Mouse (Mus musculus): ENCODE results near the gene Gtse1. TPM values are rescaled to one million over a fixed set of nuclear protein-coding genes. Genes with fewer than 3 reads are reported as not detected.

Gtse1 gene
- polyA plus RNA-seq (2014; fragmentation: Illumina TruSeq; extraction: RNeasy Lipid Tissue Mini Kit (QIAGEN cat#74804); ENCODE audit: insufficient read depth, low read depth, low replicate concordance): 0.53 TPM

DNA sequence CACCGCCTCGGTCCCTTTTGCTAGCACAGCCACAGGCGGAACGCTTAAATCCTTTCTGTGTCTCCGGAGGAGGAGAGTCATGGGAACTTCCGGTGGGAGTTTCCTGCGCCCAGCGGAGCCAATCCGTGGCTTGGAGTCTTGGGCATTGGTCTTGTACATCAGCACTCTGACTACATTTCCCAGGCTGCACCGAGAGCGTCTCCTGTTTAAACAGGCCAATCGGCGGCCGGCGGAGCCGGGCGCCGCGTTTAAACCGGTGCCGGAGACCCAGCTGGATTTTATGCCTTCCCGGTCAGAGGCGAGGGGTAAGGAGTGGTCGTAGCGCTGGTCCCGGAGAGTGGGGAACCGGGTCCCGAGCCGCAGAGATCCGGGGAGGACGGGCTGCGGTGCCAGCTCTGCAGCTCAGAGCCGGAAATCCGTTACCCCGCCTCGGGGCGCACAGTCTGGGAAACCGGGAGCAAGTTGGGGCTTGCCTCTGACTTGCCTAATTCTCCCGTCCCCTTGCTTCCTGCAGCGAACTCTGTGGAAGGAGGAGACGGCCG is at the start of gene Gtse1:
Gene Gtse1 (plus strand): TSS at position 256 of the 542 bp plus-strand sequence.

GRCm38 (mm10) chr15:85811535-85812277 is 47.8 kb upstream of the Gtse1 start, which contains the start of gene Cdpf1:
Gene Cdpf1 (minus strand): TSS chr15:85811697.

DNA sequence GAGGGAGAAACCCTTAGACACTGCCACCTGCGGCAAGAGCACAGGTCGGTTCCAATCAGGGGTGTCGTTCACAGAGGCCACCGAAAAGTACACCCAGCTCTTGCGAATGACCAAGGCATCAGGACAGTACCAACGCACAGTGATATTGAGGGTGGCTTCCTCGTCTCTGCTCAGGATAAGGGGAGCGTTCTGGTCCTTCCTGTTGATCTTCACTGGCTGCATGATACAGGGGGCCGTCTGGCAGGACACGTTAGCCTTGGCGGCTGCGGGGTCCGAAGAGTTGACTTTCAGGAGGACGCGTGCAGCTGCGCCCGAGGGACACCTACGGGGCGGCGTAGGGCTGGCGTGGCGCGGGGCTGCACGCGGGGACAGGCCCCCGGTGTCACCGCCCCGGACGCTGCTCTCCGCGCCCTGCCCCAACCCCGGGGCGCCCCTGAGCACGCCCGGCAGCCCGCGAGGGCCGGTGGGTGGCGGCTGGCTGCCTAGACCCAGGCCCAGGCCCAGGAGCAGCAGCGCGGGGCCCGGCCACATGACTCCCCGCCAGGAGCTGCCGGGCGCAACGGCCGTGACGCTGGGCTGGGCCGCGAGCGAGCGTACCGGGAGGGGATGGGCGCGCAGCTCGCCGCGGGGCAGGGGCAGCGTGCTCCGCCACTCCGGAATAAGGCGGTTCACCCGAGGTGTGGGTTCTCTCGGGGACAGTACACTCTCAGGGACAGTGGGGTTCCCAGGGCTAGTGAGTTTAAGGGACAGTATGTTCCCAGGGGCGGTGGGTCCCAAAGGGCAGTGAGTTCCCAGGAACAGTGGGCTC is 38.1 kb upstream of the Gtse1 start, which contains the start of gene Pkdrej:
Gene Pkdrej (minus strand): TSS at position 532 of the 808 bp plus-strand sequence.

GRCm38 (mm10) chr15:85831954-85832590 is 27.5 kb upstream of the Gtse1 start, which contains the start of gene Ttc38:
Gene Ttc38 (plus strand): TSS chr15:85832306.

GRCm38 (mm10) chr15:85878848-85879497 is 19.4 kb downstream of the Gtse1 start, which contains the start of gene Trmu:
Gene Trmu (plus strand): TSS chr15:85879312.

Other genes starting within 250 kb of the Gtse1 start
- 2.1 TPM for gene Ppara, start 124.8 kb upstream of the Gtse1 start, polyA plus RNA-seq (2014; fragmentation: Illumina TruSeq; extraction: RNeasy Lipid Tissue Mini Kit (QIAGEN cat#74804); ENCODE audit: insufficient read depth, low read depth, low replicate concordance)
- 34.2 TPM for gene Cdpf1, start 48.0 kb upstream of the Gtse1 start, polyA plus RNA-seq (2014; fragmentation: Illumina TruSeq; extraction: RNeasy Lipid Tissue Mini Kit (QIAGEN cat#74804); ENCODE audit: insufficient read depth, low read depth, low replicate concordance)
- 0.09 TPM for gene Pkdrej, start 38.0 kb upstream of the Gtse1 start, polyA plus RNA-seq (2014; fragmentation: Illumina TruSeq; extraction: RNeasy Lipid Tissue Mini Kit (QIAGEN cat#74804); ENCODE audit: insufficient read depth, low read depth, low replicate concordance)
- 11.1 TPM for gene Ttc38, start 27.4 kb upstream of the Gtse1 start, polyA plus RNA-seq (2014; fragmentation: Illumina TruSeq; extraction: RNeasy Lipid Tissue Mini Kit (QIAGEN cat#74804); ENCODE audit: insufficient read depth, low read depth, low replicate concordance)
- gene Trmu, start 19.6 kb downstream of the Gtse1 start, polyA plus RNA-seq (2014; fragmentation: Illumina TruSeq; extraction: RNeasy Lipid Tissue Mini Kit (QIAGEN cat#74804); ENCODE audit: insufficient read depth, low read depth, low replicate concordance): 11.9 TPM
- 3.8 TPM for gene Celsr1, start 174.0 kb downstream of the Gtse1 start, polyA plus RNA-seq (2014; fragmentation: Illumina TruSeq; extraction: RNeasy Lipid Tissue Mini Kit (QIAGEN cat#74804); ENCODE audit: insufficient read depth, low read depth, low replicate concordance)
- gene Gramd4, start 197.9 kb downstream of the Gtse1 start, polyA plus RNA-seq (2014; fragmentation: Illumina TruSeq; extraction: RNeasy Lipid Tissue Mini Kit (QIAGEN cat#74804); ENCODE audit: insufficient read depth, low read depth, low replicate concordance): 11.9 TPM

Data from lung, adult 10 weeks (tissue).